Mouse (Mus musculus) limb, embryonic 14.5 days (tissue): Measurements from ENCODE around the gene Foxn3. TPM values are rescaled to one million over a fixed set of nuclear protein-coding genes. Genes with fewer than 3 reads are reported as not detected.

ENCODE experiments used
- ATAC-seq: fragments of 200-750 bp; cut with Nextera tagmentation; 2 replicates; pipeline ENCODE4 v1.8.0; 2017; ENCODE audit warnings: low read depth, moderate number of reproducible peaks, moderate TSS enrichment; ENCODE audit not compliant: low FRiP score
- DNase-seq: peaks from one replicate; pipeline ENCODE4 v3.0.0-alpha.2; 2015; ENCODE audit warnings: low spot score
- H3K27ac ChIP-seq: fragments of 300-500 bp; sonication (generic); replicated peaks from 2 replicates; pipeline ENCODE4 v1.5.1; 2014; ENCODE audit warnings: low read depth, mild to moderate bottlenecking, low read length, moderate library complexity, mixed read lengths
- H3K27me3 ChIP-seq: fragments of 300-500 bp; sonication (generic); 2 replicates; pipeline ENCODE4 v1.6.1; 2014; ENCODE audit warnings: low read length, mixed read lengths; ENCODE audit not compliant: control insufficient read depth, insufficient read depth
- H3K36me3 ChIP-seq: fragments of 300-500 bp; sonication (generic); 2 replicates; pipeline ENCODE4 v1.6.1; 2014; ENCODE audit warnings: mild to moderate bottlenecking, low read length, moderate library complexity, mixed read lengths; ENCODE audit not compliant: control insufficient read depth, insufficient read depth
- H3K4me1 ChIP-seq: fragments of 300-500 bp; sonication (generic); 2 replicates; pipeline ENCODE4 v1.6.1; 2014; ENCODE audit warnings: antibody characterized with exemption, low read length, mixed read lengths; ENCODE audit not compliant: control insufficient read depth, insufficient read depth
- H3K4me2 ChIP-seq: fragments of 300-500 bp; sonication (generic); replicated peaks from 2 replicates; pipeline ENCODE4 v1.6.1; 2014; ENCODE audit warnings: low read depth, mild to moderate bottlenecking, low read length, moderate library complexity; ENCODE audit not compliant: severe bottlenecking
- H3K4me3 ChIP-seq: fragments of 300-500 bp; sonication (generic); replicated peaks from 2 replicates; pipeline ENCODE4 v1.5.1; 2014; ENCODE audit warnings: low read length
- H3K9ac ChIP-seq: fragments of 300-500 bp; sonication (generic); 2 replicates; pipeline ENCODE4 v1.6.1; 2014; ENCODE audit warnings: mild to moderate bottlenecking, low read depth, low read length, moderate library complexity; ENCODE audit not compliant: severe bottlenecking
- H3K9me3 ChIP-seq: fragments of 300-500 bp; sonication (generic); 2 replicates; pipeline ENCODE4 v1.6.1; 2016; ENCODE audit warnings: low read length; ENCODE audit not compliant: control insufficient read depth
- POLR2A ChIP-seq: fragments of 200-500 bp; IDR thresholded peaks from 2 replicates; pipeline ENCODE4 v1.8.0; 2012; ENCODE audit warnings: inconsistent platforms, mild to moderate bottlenecking, moderate library complexity, borderline replicate concordance; ENCODE audit not compliant: insufficient read depth, insufficient read length; ENCODE audit errors: extremely low read depth
- WGBS: fragments of 180-500 bp; shearing (Covaris S2); extraction: QIAGEN DNeasy Blood & Tissue Kit; methylation state at CpG from one replicate; pipeline ENCODE4 v1.1.7; 2014; 5-methylcytosine and 5-hydroxymethylcytosine counted together
- polyA plus RNA-seq, 2 experiments: library from polyadenylated mRNA; depleted of rRNA in 1 of 2; stranded (reverse) in 1 of 2; unstranded in 1 of 2; fragments of >200 nt; fragmentation: Nextera tagmentation in 1 of 2; extraction: Ambion mirVana in 1 of 2; gene quantifications; 2 replicates each; pipeline versions ENCODE4 v1.2.1 to v1.2.3; 2012 to 2014

The Foxn3 gene
- polyA plus RNA-seq, 2 experiments, result 27.6 to 118 TPM

GRCm38 (mm10) chr12:99305784-99306535 lies 257.4 kb downstream of the Foxn3 start:
- 58% methylated on average over 14 of the region's 14 CpGs for WGBS
- TF ChIP-seq POLR2A, result no peak
- H3K9me3 ChIP-seq, result no peaks in the 10 kb centered on the region
- no peak overlapping the region for H3K4me2 ChIP-seq
- H3K4me3 ChIP-seq, result no peak overlapping the region
- H3K27me3 ChIP-seq, result no peaks in the 10 kb centered on the region
- H3K36me3 ChIP-seq, result no peaks in the 10 kb centered on the region
- 0 out of 2 replicates have a peak overlapping the region, but pooled peaks have one; percentile 8 for H3K27ac ChIP-seq
- H3K4me1 ChIP-seq, result peaks cover 49% of the 10 kb centered on the region
- DNase-seq, result peak; percentile 58
- H3K9ac ChIP-seq, result no peak overlapping the region
- ATAC-seq, result peak; percentile 60

DNA sequence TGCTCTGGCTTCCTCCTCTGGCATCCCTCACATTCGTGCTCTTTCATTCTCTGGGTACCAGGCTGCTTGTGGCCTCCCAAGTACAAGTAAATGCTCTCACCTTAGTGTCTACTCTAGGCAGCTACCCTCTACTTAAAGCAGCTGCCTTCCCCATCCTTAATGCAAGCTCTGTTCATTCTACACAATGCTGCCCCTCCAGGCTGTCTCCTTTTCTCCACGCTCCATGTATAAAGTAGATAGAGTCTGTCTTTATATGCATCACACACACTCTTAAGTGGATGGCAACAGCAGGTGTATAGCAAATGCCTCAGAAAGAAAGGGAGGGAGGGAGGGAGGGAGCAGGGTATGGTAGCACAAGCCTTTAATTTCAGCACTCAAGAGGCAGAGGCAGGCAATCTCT lies 258.1 kb downstream of the Foxn3 start:
- Histone ChIP-seq H3K4me1 (peaks cover 49% of the 10 kb centered on the region), H3K36me3 (no peaks in the 10 kb centered on the region), H3K27me3 (no peaks in the 10 kb centered on the region), H3K4me3 (no peak overlapping the region), H3K4me2 (no peak overlapping the region), H3K9me3 (no peaks in the 10 kb centered on the region), H3K27ac (0 out of 2 replicates have a peak overlapping the region, but pooled peaks have one; percentile 13), H3K9ac (no peak overlapping the region)
- WGBS, result 66% methylated on average over 2 of the region's 2 CpGs
- ATAC-seq, result no peak
- no peak for TF ChIP-seq POLR2A
- no peak for DNase-seq

DNA sequence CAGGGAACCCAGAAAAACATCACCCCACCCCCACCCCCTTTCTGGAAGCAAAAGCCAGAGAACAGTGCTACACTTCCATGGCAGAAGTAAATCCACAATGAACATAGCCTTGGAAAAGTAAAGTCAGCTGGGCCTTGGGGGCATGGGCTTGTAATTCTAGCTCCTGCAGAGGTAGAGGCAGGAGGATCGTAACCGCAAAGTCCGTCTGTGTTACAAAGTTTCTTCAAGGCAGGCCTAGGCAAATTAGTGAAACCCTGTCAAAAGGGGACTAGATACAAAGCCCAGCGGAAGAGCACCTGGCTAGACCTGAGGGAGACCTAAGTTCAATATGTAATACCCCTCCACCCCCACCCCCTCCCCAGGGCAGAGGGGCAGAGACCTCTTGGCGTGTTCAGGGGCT lies 259.3 kb downstream of the Foxn3 start:
- no peaks in the 10 kb centered on the region for H3K27me3 ChIP-seq
- ATAC-seq, result no peak
- TF ChIP-seq POLR2A, result no peak
- no peak overlapping the region for H3K4me2 ChIP-seq
- DNase-seq, result no peak
- peaks cover 44% of the 10 kb centered on the region for H3K4me1 ChIP-seq
- peak overlapping the region; percentile 21; the same call in 1 of the 2 replicates for H3K27ac ChIP-seq
- 35% methylated on average over 5 of the region's 5 CpGs for WGBS
- H3K9ac ChIP-seq, result no peak overlapping the region
- no peaks in the 10 kb centered on the region for H3K36me3 ChIP-seq
- no peaks in the 10 kb centered on the region for H3K9me3 ChIP-seq
- H3K4me3 ChIP-seq, result no peak overlapping the region

- Histone ChIP-seq H3K4me2 (no peak overlapping the region), H3K9me3 (no peaks in the 10 kb centered on the region), H3K36me3 (no peaks in the 10 kb centered on the region), H3K27ac (peak overlapping the region; percentile 21; the same call in 1 of the 2 replicates), H3K9ac (no peak overlapping the region), H3K4me1 (peaks cover 42% of the 10 kb centered on the region), H3K27me3 (no peaks in the 10 kb centered on the region), H3K4me3 (no peak overlapping the region)
- ATAC-seq, result no peak
- WGBS, result 39% methylated on average over 6 of the region's 6 CpGs
- DNase-seq, result no peak
- no peak for TF ChIP-seq POLR2A
These were observed 259.8 kb downstream of the Foxn3 start for GRCm38 (mm10) chr12:99303581-99303980.

DNA sequence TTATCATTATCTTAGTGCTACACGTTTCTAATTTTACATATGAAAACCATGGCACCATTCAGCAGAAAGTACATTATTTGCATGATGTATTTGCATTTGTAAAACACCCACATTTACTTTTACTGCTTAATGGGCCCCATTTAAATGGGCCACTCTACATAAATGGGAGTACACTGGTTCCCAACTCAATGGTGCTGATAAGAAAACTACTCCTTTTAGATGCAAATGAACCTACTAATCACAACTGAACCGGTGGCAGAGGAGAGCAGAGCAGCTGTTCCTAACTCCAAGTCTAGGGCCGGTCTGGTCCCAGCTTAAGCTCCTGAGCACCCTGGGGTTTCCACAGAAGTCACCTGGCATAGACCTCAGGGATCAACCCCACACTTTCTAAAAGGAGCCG lies 263.5 kb downstream of the Foxn3 start:
- DNase-seq (no peak), ATAC-seq (no peak)
- Histone ChIP-seq H3K4me3 (no peak overlapping the region), H3K4me1 (peaks cover 20% of the 10 kb centered on the region), H3K4me2 (no peak overlapping the region), H3K27me3 (no peaks in the 10 kb centered on the region), H3K27ac (no peak overlapping the region), H3K9ac (no peak overlapping the region), H3K36me3 (no peaks in the 10 kb centered on the region), H3K9me3 (no peaks in the 10 kb centered on the region)
- 42% methylated on average over 4 of the region's 4 CpGs for WGBS
- TF ChIP-seq POLR2A, result no peak
